Mouse (Mus musculus) heart, adult 18-20 months (tissue): ENCODE measurements around the gene Arhgef2. TPM values are rescaled to one million over a fixed set of nuclear protein-coding genes. Genes with fewer than 3 reads are reported as not detected.

Source experiments
- DNase-seq, 2 experiments: peaks; one replicate each; pipeline ENCODE4 v3.0.0; 2021 to 2022; ENCODE audit warnings: mixed read lengths in 1 of 2
- total RNA-seq, 2 experiments: library from RNA; stranded (reverse); gene quantifications; 2 replicates each; pipeline ENCODE4 v1.2.3; 2021

The Arhgef2 gene
- total RNA-seq, 2 experiments from 2014 or later, result 32.3 to 32.9 TPM

DNA sequence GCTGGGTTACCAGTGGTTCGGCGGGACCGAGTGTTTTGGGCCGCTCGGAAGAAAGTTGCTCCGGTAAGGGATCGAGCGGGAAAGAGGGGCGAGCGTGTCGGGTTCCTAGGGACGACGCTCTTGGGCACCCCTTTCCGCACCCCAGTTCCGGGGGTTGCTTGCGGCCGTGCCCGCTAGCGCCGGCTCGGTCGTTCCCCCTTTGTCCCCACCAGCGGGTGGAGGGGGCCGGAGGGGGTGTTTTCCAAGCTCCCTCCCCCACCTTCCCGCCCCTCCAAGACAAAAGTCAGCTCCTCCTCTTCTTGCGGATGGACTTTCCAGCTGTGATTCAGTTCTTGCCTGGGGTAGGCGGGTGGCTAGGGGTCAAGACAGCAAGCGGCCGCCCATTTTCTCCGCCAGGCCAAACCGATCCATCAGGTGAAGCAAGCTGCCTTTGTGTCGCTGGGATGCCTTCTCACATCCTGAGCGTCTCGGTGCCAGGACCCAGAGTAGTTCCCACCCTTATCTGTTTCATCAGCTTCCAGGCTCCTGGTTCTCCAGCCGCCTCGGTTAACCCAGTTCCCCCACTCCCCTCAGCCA is 15.9 kb downstream of the Arhgef2 start:
- DNase-seq, result peak in 1 of 2 experiments; percentile 87

DNA sequence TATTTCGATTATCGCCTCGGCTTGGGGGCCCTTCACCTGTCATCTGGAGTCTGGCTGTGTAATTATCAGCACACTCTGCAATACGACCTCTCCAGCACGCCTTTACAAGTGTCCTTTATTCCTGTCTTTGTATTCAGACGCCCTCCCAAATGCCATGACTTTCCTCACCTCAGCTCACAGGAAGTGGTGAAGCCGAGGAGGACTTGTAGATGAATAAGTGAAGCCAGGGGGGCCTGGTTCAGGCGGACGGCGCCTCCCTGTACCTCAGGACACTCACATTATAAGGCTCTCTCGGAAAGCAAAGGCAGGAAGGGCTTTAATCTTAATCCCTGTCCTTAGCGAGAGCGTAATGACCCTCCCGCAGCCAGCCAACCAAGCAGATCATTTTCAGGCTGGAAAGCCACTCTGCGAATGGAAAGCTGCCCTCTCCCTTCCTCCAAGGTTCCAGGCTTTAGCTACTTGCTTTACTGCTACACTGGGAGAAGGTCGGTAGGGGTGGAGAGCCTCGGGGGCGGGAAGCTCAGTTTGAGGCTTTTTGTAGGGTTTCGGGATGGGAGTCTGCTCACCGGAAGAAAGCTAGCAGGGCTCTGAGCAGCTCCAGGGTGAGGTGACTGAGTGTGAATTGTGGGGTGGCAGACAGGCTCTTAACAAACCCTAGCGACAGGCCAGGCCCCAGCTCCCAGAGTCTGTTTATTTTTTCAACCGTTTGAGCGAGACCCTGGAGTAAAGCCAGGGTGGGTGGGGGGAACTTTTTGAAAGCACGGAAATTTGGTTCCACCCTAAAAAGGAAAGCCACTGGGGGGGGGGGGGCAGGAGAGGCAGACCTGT is 16.6 kb downstream of the Arhgef2 start:
- peak; percentile 81 to 85 for DNase-seq

DNA sequence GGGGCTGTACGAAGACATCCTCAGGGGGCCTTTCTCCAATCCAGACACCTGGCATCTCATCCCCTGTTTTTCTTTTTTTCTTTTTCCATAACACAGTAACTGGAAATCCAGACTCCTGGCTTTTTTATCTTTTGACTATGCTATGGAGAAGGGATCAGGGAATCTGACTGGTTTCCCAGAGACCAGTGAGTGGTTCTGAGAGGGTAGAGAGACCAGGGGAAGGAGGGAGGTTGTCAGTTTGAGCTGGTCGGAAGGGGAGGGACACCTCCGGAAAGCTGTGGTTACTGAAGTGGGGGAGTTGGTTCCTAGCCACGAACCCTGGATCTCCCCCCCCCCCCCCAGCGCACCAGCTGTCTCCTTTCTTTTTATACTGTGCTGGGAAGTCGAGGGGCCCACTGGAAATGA is 17.2 kb downstream of the Arhgef2 start:
- DNase-seq, result peak; percentile 65 to 78

DNA sequence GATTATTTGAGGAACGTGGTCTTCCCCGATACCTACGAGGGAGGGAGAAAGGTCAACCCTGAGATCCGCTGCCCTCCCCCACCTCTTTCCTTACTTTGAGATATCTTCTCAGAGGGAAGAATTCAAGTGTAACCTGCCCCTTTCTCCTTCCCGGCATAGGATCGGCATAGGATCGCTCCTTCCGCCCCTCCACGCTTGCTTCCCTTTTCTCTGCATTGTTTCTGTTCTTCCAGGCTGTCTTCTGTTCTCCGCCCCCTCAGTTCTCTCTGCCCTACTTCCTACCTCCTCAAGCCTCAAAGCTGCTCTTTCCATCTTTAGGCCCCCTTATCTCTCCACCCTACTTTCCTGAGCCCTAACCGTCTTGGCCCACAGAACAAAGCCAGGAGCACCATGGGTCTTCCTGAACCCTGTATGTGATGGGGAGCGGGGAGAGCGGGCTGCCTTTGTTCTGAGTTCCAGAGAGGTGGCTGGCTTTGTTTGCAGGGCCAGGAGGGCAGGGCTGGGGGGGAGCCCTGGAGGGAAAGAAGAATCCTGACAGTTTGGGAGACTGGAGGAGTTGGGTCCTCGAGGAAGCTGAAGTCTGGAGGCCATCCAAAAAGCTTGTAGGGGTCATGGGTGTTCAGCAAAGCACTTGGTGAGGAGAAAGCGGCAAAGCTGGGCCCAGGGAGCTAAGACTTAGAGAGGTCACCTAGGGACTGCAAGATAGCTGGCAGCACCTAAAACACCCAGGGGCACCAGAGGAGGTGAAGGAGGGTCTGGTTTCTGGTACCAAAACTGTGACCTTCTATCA is 17.8 kb downstream of the Arhgef2 start:
- DNase-seq, result peak; percentile 57 to 65

DNA sequence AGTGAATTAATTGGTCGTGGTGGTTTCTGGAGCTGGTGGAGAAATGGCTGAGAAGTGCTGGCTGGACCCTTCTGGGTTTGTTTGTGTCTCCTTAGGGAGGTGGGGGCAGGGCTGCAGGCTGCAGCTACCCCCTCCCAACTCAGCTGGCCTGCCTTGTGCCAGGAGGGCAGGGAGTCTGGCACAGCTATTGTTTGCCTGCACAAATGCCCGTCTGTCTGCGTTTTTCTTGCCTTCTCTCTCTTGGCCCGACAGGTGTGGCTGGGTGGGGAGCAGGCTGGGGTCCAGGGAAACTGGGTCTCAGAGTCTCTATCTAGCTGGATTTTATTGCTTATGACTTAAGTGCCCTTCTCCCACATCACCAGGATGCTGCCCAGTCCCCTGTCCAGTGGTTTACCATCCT is 18.6 kb downstream of the Arhgef2 start:
- DNase-seq, result no peak

DNA sequence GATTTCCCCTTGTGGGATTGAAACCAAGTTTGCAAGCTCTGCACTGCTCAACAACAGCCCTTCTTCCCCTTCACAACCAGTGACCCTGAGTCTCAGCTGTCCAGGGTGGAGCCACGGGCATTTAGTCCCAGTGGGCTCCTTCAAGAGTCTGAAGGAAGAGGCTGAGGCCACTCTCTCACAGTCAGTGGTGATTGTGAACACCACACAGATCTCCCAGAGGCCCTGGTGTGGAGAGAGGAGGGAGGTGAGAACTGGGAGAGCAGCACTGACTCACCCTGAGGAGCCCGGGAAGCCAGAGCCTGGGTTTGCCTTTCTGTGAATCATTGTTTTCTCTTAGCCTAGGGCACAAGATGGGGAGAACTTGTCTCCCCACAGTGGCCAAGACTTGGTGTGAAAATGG is 19.2 kb downstream of the Arhgef2 start:
- DNase-seq, result peak; percentile 64 to 74

DNA sequence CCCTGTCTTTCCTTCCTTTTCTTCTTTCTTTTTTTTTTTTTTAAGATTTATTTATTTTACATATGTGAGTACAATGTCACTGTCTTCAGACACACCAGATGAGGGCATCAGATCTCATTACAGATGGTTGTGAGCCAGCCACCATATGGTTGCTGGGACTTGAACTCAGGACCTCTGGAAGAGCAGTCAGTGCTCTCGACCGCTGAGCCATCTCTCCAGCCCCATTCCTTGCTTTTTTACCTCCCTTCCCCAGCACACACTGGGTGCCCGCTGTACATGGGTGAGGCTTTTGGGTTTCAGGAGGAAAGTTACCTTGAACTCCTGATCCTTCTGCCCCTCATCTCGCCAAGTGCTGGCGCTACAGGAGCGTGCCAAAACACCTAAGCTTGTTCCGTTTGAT is 19.8 kb downstream of the Arhgef2 start:
- DNase-seq, result no peak

DNA sequence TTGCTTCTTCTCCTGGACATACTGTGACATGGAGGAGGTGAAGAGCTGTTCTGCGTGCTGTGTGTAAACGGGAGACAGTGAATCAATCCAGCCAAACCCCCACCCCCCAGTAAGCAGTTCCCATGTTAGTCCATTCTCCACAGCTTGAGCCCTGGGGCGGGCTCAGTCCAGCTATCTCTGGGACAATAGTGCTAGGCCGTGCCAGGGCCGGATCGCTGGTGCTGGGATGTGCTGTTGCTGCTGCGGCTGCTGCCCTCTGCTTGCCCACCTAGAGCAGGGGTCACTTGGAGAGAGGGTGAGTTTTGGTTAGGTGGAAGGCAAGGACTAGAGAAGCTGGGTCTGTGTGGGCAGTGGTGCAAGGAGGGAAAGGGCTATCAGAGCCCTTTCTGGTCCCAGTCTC is 20.6 kb downstream of the Arhgef2 start:
- no peak for DNase-seq

DNA sequence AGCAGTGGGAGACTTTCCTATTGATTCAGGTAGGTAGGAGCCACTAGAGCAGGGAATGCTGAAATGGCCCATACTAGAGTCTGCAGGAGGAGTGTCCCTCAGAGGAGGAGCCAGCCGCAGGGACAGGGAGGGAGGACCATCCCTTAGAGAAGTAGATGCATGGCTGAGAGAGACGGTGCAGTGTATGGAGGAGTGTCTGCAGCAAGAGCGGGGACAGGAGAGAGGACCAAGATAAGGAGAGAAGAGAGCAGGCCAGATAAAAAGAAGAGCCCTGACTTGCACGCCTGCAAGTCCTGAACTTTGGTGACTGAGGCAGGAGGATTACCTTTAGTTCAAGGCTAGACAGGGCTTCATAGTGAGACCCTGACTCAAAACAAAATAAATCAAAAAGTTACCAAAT is 21.3 kb downstream of the Arhgef2 start:
- no peak for DNase-seq

DNA sequence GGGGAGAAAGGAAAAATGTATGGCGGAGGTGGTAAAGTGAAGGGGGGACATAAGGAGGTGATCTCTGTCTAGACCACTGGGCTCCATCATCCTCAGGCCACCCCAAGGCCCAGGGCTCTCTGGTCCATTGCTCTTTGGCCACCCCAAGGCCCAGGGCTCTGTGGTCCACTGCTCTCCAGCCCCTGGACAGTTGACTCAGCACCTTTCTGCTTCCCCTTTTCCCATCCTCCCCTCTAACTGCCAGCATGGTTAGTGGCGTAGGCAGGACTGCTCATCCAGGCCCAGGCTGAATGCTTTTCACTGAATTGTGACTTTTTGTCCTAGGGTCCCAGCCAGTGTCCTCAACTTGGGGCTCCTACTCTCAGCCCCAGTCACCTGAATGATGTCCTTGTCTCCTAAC is 21.8 kb downstream of the Arhgef2 start:
- DNase-seq, result peak in 1 of 2 experiments; percentile 66

DNA sequence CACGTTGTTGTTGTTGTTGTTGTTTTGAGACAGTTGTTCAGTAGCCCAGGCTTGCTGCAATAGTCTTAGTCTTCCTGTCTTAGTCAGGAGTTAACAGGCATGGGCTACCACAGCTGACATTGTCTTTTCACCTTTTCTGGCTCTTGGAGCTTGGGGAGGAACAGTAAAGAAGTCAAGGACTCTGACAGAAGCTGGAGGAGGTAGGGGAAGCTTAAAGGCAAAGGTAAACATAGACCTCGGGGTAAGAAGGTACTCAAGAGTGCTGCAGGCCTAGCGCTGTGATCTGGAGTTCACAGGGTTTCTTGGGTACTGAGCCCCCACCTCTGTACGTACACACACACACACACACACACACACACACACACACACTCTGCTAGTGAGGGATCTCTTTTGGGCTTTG is 23.0 kb downstream of the Arhgef2 start:
- DNase-seq, result no peak

DNA sequence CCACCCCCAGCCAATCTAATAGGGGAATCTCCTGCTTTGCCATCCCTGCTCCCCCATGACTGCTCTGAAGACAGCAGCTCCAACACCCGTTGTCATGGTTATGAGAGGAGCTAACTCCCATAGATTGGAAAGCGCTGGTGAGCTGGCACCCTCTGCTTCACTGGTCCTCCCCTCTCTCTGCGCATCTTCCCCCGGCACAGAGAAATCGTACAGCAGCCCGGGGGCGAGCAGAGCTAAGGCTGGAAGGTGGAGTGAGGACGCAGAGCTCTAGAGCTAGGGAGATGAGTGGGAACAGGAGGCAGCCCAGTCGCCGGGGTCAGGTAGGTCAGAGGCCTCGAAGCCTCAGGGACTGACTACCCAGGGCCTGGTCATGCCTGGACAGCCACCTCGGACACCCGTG is 23.5 kb downstream of the Arhgef2 start:
- no peak for DNase-seq

DNA sequence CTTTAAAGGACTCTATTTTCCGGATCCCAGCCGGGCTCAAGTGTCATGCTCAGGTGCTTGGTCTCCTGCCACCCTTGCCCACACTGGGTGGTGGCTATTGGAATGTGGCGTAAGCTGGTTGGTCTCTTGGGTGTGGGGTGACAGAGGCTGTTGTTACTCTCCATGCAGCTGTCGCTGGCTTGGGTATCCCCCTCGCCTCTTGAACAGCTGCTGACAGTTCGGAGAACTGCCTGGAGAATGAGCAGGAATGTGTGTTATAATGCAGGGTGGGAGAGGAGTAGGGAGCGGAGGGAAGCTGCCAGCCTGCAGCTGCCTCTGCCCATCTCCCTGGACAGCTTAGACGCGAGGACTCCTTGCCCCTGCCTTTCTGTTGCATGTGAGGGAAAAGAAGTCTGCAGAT is 24.3 kb downstream of the Arhgef2 start:
- DNase-seq, result peak in 1 of 2 experiments; percentile 9

DNA sequence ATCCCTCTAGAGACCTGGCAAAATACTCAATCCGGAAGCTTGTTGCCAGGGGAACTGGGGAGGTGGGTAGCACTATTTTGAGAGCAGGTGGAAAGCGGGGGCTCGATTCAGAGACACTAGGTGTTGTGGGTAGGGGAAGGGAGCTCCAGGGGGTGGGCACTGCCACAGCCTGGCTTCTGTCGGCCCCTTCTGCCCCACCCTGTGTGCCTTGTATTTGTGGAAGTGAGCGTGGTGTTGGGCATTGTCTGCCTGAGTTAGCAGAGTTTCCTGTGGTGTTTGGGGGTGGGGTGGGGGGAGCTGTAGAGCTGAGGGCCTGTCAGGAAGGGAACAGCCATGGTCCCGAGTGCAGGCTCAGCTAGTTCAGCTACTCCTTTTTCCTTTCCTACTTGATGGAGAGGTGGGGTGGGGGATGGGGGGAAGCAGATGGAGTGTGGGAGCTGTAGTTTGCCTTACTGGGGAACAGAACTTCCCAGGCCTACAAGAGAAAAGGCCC is 25.1 kb downstream of the Arhgef2 start:
- DNase-seq, result peak in 1 of 2 experiments; percentile 70

DNA sequence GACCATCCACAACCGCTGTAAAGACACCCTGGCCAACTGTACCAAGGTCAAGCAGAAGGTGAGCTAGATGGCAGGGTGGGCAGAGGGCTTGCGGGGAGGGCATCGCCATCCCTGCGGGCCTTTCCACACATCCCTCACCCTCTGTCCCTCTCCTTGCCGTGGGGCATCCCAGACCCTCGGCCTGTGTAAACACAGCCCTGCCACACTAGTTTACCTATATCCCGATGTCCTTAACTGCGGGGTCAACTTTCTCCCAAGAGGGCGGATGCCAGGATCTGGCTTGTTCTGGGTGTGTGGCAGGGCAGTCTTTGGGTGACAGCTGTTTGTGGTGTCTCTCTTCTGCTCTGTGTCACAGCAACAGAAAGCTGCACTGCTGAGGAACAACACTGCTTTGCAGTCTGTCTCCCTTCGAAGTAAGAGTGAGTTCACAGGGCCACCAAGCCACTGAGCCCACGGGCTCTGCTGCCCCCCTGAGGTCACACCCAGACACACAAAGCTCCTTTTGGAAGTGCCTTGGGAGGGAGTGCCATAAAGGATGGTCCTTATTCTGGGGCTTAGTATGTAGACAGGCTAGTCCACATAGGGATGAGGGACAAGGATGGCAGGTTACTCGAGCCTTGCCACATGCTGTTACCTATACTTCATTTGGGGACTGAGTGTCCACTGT is 26.3 kb downstream of the Arhgef2 start:
- DNase-seq, result no peak

DNA sequence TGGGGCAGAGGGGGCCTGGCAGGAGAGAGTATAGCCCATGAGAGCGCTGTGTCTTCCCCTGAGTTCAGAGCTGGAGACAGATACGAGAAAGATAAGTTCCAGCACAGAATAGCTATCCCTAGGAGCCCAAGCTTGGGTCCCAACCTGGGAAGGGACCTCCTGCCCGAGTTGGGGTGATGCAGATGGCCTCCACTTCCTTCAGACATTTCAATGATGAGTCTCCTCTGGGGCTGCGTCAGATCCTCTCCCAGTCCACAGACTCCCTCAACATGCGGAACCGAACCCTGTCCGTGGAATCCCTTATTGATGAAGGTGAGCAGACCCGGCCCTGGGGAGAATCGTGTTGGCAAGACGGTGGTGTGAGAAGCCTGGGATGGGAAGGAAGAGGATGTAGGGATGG is 27.3 kb downstream of the Arhgef2 start:
- DNase-seq, result peak in 1 of 2 experiments; percentile 10

DNA sequence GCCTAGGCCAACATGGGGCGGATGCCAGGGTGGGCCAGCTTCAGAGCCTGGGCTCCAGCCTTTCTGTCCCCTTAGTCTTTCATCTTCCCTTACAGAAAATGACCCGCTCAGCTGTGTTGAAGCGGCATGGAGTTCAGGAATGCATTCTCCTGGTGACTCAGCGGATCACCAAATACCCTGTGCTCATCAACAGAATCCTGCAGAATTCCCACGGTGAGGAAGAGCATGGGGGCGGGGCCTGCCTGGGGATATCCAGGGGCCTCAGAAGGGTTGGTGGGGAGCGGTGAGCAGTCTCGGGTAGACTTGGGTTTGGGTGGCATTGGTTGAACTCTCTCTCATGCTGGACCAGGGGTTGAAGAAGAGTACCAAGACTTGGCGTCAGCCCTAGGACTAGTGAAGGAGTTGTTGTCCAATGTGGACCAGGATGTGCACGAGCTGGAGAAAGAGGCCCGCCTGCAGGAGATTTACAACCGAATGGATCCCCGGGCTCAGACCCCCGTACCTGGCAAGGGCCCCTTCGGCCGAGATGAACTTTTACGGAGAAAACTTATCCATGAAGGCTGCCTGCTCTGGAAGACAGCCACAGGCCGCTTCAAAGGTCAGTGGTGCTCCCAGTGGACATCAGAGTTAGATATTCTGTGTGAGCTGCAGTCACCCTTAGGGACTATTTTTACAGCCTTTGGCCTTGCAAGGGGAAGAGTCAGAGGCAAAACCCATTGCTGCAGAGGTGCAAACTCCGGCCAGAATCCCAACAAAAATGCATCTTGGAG is 29.9 kb downstream of the Arhgef2 start:
- peak in 1 of 2 experiments; percentile 35 for DNase-seq

DNA sequence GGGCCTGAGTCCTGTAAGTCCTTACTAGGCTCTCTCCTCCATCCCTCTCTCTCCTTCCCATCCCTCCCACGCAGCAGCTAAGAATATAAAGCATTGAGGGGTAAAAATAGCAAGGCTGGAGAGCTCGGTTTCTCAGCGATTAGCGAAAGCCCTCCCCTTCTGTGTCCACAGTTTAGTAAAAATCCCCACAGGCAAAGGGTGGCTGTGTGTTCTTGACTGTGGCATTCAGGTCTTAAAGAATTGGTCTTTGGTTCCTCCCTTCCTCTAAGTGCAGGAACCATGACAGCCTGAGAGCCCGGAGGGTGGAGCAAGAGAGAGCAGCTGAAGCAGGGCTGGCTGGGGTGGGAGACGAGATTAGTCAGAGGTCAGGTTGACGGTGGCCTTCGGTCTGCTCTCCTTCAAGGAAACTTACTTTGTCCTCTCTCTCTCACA is 30.8 kb downstream of the Arhgef2 start:
- DNase-seq, result peak in 1 of 2 experiments; percentile 28

DNA sequence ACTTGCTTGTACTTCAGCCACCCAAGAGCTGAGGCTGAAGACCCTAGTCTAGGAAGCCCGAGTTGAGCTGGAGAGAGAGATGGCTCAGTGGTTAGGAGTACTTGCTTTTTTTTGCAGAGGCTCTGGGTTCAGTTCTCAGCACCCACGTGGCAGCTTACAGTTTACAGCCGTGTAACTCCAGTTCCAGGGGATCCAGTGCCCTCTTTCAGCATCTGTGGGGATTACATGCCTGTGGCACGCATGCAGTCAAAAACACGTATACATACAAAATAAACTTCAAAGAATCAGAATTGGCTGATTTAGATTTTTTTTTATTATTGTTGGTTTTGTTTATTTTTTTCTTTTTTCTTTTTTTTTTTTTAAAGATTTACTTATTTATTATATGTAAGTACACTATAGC is 31.4 kb downstream of the Arhgef2 start:
- peak in 1 of 2 experiments; percentile 14 for DNase-seq

DNA sequence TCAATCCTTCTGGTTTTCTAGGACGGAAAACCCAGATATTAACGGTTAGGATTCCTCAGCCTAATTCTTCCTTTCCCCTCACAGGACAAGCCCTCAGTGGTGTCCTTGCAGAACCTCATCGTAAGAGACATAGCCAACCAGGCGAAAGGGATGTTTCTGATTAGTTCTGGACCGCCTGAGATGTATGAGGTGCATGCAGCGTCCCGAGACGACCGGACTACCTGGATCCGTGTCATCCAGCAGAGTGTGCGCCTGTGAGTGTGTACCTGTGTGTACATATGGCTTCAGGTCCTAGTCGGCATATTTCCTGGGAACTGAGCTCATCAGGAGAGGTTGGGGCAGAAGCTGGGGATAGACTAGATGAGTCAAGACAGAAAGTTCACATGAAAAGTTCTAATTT is 33.5 kb downstream of the Arhgef2 start:
- no peak for DNase-seq

DNA sequence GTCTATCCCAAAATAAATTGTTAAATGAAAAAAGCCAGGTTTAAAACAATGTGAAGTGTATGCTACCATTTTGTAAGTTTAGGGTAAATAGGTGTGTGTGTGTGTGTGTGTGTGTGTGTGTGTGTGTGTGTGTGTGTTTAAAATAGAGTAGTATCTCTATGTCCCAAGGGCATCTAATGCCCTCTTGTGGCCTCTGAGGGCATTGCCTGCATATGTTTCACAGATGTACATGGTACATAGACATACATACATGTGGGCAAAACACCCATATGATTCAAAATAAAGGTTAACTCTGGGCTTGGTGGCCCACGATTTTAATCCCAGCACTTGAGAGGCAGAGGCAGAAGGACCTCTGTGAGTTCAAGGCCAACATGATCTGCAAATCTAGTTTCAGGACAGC is 34.9 kb downstream of the Arhgef2 start:
- DNase-seq, result peak; percentile 60 to 80
